Mouse (Mus musculus): ENCODE results near the gene Hsd17b11. TPM values are rescaled to one million over a fixed set of nuclear protein-coding genes. Genes with fewer than 3 reads are reported as not detected.
A peak's percentile ranks its signal among the peaks of the same experiment; 100 is the strongest.
"Not testable (repeated sequence)": the region's sequence is repeated elsewhere in the genome, so short reads cannot be mapped to it uniquely, and the experiment has no call there.

The Hsd17b11 gene
- total RNA-seq, 2 experiments from 2014 or later: 9.0 to 18.0 TPM

GRCm38 (mm10) chr5:104039154-104039932, 17.6 kb upstream of the Hsd17b11 start:
- no peak for ATAC-seq (replicated peaks; ENCODE audit: low FRiP score, poor library complexity, severe bottlenecking)

GRCm38 (mm10) chr5:104036686-104037085, 15.0 kb upstream of the Hsd17b11 start:
- ATAC-seq (replicated peaks; ENCODE audit: low FRiP score, poor library complexity, severe bottlenecking): no peak

DNA sequence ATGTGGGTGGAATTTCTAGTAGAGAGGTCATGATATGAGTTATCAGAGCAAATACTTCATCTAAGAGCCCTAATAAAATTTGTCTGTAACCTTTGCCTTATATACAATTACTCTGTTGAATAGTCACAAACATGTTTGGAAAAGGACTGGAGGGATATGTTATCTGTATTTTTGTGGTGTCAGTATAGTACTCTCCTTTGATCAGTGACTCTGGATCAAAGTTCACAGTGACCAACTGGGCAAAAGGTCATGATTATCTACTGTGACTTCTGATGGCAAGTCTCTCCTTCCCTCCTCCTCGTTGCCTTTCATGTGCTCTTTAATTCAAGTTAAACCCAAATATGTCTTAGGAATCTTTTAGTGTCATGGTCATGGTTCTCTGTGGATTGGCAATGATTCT, 14.1 kb upstream of the Hsd17b11 start:
- ATAC-seq (replicated peaks; ENCODE audit: low FRiP score, poor library complexity, severe bottlenecking): no peak

GRCm38 (mm10) chr5:104035066-104035465, 13.3 kb upstream of the Hsd17b11 start:
- ATAC-seq (replicated peaks; ENCODE audit: low FRiP score, poor library complexity, severe bottlenecking): no peak

GRCm38 (mm10) chr5:104032434-104033097, 10.8 kb upstream of the Hsd17b11 start:
- no peak for ATAC-seq (replicated peaks; ENCODE audit: low FRiP score, poor library complexity, severe bottlenecking)

DNA sequence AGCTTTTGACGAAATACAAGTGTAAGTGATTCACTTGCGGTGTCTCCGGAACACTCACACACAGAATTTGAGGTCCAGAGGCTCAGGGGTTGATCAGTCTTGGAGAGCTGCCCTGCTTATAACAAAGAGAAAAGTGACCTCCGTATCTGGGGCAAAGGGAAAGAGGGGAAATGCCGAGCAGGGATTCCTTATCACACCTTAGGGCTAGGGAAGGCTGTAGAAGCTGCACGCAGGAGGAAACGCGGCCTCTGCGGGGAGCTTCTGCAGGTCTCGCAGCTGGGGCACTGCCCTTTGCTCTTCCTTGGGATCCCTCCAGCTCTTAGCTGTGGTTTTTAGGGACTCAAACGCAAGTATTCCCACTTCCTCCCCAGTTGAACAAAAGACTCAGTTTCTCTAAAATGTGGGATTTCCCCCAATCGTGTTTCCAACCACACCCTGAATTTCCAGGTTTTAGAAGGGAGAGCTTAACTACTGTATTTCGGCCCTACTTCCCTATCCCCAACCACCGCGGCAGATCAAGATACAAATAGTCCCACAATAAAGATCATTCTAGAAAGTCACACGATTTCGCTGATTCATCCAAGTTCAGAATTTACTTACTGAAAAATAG, 3.6 kb upstream of the Hsd17b11 start:
- ATAC-seq (replicated peaks; ENCODE audit: low FRiP score, poor library complexity, severe bottlenecking): no peak

- ATAC-seq (replicated peaks; ENCODE audit: low FRiP score, poor library complexity, severe bottlenecking): no peak
Measured at GRCm38 (mm10) chr5:104024762-104025161, 3.0 kb upstream of the Hsd17b11 start.

DNA sequence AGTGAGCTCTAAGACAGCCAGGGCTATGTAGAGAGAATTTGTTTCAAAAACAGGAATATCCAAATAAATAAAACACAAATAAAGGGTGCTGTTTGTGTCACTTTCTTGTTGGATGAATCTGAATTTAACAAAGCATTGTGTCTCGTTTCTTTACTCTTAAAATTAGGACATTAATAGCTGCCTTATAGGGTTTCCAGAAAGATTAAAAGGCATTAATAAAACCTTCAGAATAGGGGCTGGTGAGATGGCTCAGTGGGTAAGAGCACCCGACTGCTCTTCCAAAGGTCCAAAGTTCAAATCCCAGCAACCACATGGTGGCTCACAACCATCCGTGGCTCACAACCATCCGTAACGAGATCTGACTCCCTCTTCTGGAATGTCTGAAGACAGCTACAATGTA, 2.5 kb upstream of the Hsd17b11 start:
- not testable (repeated sequence) for ATAC-seq (replicated peaks; ENCODE audit: low FRiP score, poor library complexity, severe bottlenecking)

DNA sequence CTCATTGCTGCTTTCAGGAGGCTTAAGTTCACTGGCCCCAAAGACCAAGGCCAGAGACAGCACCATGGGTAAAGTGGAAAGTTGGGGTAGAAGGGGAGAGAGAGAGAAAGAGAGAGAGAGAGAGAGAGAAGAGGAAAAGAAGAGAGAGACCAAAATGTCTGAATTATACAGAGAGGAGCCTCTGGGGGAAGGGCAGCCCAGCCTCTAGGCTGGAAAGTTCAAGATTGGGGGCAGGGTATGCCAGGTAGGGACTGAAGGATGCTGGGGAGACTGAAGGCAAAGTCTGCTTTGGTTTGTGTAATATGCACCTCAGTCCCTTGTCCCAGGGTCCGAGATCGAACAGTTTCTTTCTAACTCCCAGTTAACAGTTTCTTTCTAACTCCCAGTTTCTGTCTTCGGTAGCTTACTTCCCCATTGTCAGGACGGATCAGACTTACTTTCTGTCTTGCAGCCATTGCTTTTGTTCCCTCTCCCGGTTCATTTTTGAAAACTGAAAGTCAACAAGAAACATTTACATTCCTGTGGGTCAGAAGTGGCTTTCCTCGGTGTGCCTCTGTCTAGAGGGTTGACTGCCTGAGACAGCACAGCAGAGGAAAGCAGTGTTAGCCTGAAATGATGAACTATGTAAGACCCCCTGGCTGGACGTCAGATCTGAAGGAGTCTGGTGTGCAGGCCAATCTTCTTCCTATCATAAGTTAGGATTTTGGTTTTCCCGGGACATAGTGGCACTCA, 1.7 kb upstream of the Hsd17b11 start:
- no peak for ATAC-seq (replicated peaks; ENCODE audit: low FRiP score, poor library complexity, severe bottlenecking)

GRCm38 (mm10) chr5:104022558-104022957, 839 bp upstream of the Hsd17b11 start:
- ATAC-seq (replicated peaks; ENCODE audit: low FRiP score, poor library complexity, severe bottlenecking): no peak

DNA sequence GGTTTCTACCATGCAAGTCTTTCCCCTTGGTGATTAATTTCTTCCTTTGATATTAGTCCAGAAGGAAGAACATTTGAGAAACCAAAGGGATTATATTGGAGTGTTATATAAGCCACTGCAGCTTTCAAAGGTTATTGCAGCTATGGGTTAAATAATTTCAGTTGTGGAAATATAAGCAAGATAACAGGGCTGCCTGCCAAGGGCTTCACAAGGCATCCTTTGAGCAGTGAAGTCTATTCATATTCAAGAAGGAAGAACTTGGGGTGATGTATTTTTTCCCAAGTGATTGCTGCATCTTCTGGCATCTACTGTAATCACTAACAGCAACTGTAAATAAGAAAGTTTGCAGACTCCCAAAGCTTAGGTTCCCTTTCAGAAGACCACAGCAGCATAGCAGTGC, 10.3 kb downstream of the Hsd17b11 start:
- no peak for ATAC-seq (replicated peaks; ENCODE audit: low FRiP score, poor library complexity, severe bottlenecking)

- ATAC-seq (replicated peaks; ENCODE audit: low FRiP score, poor library complexity, severe bottlenecking): no peak
Measured at GRCm38 (mm10) chr5:104010261-104010660, 11.5 kb downstream of the Hsd17b11 start.

GRCm38 (mm10) chr5:104009421-104009820, 12.3 kb downstream of the Hsd17b11 start:
- ATAC-seq (replicated peaks; ENCODE audit: low FRiP score, poor library complexity, severe bottlenecking): no peak

DNA sequence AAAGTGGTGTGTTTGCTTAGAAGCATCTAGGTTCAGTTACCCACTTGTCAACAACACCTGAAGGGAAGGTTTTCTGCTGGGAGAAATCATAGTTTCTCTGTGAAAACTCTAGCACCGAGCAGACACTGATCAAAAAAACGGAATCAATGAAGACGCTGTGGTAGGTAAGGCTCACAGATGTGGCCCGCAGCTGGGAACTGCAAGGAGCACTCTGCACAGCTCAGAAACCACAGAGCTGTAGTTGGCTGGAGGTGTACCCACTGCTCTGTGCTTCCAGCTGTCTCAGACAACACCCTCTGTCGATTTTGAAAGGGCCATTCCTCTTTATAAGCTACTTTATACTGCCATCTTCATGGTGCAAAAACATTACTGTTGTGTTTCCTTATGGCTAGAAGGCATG, 13.9 kb downstream of the Hsd17b11 start:
- no peak for ATAC-seq (replicated peaks; ENCODE audit: low FRiP score, poor library complexity, severe bottlenecking)

DNA sequence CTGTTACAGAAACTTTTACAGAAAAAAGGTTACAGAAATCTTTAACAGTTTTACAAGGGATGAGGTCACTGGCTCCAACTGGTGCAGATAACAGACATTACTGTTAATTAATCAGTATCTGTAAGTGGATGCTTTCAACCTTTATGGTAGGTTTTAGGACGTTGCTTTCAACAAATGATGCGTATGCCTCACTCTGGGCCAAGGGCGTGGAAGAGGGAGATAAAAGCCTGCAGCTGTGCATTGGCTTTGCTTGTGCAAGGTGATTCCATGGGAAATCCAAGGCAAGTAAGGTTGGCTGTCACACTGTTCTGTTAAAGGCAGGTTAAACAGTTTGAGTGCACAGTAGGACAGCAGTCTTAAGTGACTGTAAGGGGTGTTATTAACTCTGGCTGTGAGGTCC, 14.9 kb downstream of the Hsd17b11 start:
- no peak for ATAC-seq (replicated peaks; ENCODE audit: low FRiP score, poor library complexity, severe bottlenecking)

- no peak for ATAC-seq (replicated peaks; ENCODE audit: low FRiP score, poor library complexity, severe bottlenecking)
Measured at GRCm38 (mm10) chr5:104003955-104004354, 17.8 kb downstream of the Hsd17b11 start.

GRCm38 (mm10) chr5:104003256-104003931, 18.3 kb downstream of the Hsd17b11 start:
- no peak for ATAC-seq (replicated peaks; ENCODE audit: low FRiP score, poor library complexity, severe bottlenecking)

GRCm38 (mm10) chr5:104002549-104003255, 19.0 kb downstream of the Hsd17b11 start:
- ATAC-seq (replicated peaks; ENCODE audit: low FRiP score, poor library complexity, severe bottlenecking): no peak

DNA sequence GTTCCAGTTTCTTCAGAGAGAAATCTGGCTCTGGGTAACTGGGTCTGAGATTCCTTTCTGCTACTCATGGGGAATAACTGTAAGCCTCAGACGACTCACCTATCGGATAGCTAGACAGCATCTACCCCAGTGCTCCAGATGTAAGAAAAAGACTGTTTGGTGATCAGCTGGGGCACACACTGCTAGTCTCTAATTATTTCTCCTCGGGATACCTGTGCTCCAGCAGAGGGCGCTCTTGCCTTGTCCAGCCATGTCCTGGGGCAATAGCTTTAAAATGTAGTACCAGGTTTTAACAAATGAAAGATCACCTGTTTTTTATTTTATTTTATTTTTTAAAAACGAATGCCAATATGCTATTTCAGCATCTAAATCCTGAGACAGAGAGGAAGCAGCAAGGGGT, 22.0 kb downstream of the Hsd17b11 start:
- peak; percentile 77 for ATAC-seq (replicated peaks; ENCODE audit: low FRiP score, poor library complexity, severe bottlenecking)
